Mouse (Mus musculus): ENCODE data around the gene Apoe. TPM values are rescaled to one million over a fixed set of nuclear protein-coding genes. Genes with fewer than 3 reads are reported as not detected.

The Apoe gene
- total RNA-seq, 1 experiment from 2014 or later: 679 TPM

- no peak for ATAC-seq (replicated peaks; ENCODE audit: low read depth, poor library complexity, severe bottlenecking)
Observed at GRCm38 (mm10) chr7:19717346-19717745, 18.4 kb upstream of the Apoe start.

- no peak for ATAC-seq (replicated peaks; ENCODE audit: low read depth, poor library complexity, severe bottlenecking)
Observed at GRCm38 (mm10) chr7:19716822-19717221, 17.8 kb upstream of the Apoe start.

- no peak for ATAC-seq (replicated peaks; ENCODE audit: low read depth, poor library complexity, severe bottlenecking)
Observed at GRCm38 (mm10) chr7:19716055-19716682, 17.2 kb upstream of the Apoe start.

- peak; percentile 89 for ATAC-seq (replicated peaks; ENCODE audit: low read depth, poor library complexity, severe bottlenecking)
Observed at GRCm38 (mm10) chr7:19715239-19716054, 16.5 kb upstream of the Apoe start, which contains the start of gene Tomm40. TSS of gene Tomm40 (minus strand) at chr7:19715438.

- no peak for ATAC-seq (replicated peaks; ENCODE audit: low read depth, poor library complexity, severe bottlenecking)
Observed at GRCm38 (mm10) chr7:19714836-19715235, 15.8 kb upstream of the Apoe start.

- no peak for ATAC-seq (replicated peaks; ENCODE audit: low read depth, poor library complexity, severe bottlenecking)
Observed at GRCm38 (mm10) chr7:19713598-19713997, 14.6 kb upstream of the Apoe start.

GRCm38 (mm10) chr7:19713196-19713595, 14.2 kb upstream of the Apoe start:
- ATAC-seq (replicated peaks; ENCODE audit: low read depth, poor library complexity, severe bottlenecking): no peak

GRCm38 (mm10) chr7:19712414-19712813, 13.4 kb upstream of the Apoe start:
- ATAC-seq (replicated peaks; ENCODE audit: low read depth, poor library complexity, severe bottlenecking): no peak

GRCm38 (mm10) chr7:19710650-19711049, 11.7 kb upstream of the Apoe start:
- no peak for ATAC-seq (replicated peaks; ENCODE audit: low read depth, poor library complexity, severe bottlenecking)

- no peak for ATAC-seq (replicated peaks; ENCODE audit: low read depth, poor library complexity, severe bottlenecking)
Observed at GRCm38 (mm10) chr7:19705271-19705670, 6.3 kb upstream of the Apoe start.

GRCm38 (mm10) chr7:19704475-19704874, 5.5 kb upstream of the Apoe start:
- no peak for ATAC-seq (replicated peaks; ENCODE audit: low read depth, poor library complexity, severe bottlenecking)

- ATAC-seq (replicated peaks; ENCODE audit: low read depth, poor library complexity, severe bottlenecking): no peak
Observed at GRCm38 (mm10) chr7:19702859-19703555, 4.0 kb upstream of the Apoe start.

GRCm38 (mm10) chr7:19701069-19701761, 2.2 kb upstream of the Apoe start:
- ATAC-seq (replicated peaks; ENCODE audit: low read depth, poor library complexity, severe bottlenecking): peak; percentile 50

GRCm38 (mm10) chr7:19700299-19701068, 1.5 kb upstream of the Apoe start:
- ATAC-seq (replicated peaks; ENCODE audit: low read depth, poor library complexity, severe bottlenecking): no peak

- ATAC-seq (replicated peaks; ENCODE audit: low read depth, poor library complexity, severe bottlenecking): no peak
Observed at GRCm38 (mm10) chr7:19699827-19700148, 800 bp upstream of the Apoe start.

- 0 out of 2 replicates have a peak, but pooled peaks have one; percentile 14 for ATAC-seq (replicated peaks; ENCODE audit: low read depth, poor library complexity, severe bottlenecking)
Observed at GRCm38 (mm10) chr7:19697949-19698906, 760 bp downstream of the Apoe start.

GRCm38 (mm10) chr7:19696336-19696873, 2.6 kb downstream of the Apoe start:
- ATAC-seq (replicated peaks; ENCODE audit: low read depth, poor library complexity, severe bottlenecking): no peak

- no peak for ATAC-seq (replicated peaks; ENCODE audit: low read depth, poor library complexity, severe bottlenecking)
Observed at GRCm38 (mm10) chr7:19695881-19696280, 3.1 kb downstream of the Apoe start.
